Mouse (Mus musculus) retina, adult 2 months (tissue): Measurements from ENCODE around the gene Rab14.

ENCODE experiments used
- DNase-seq: peaks from one replicate; pipeline ENCODE4 v3.0.0-alpha.2; 2012; ENCODE audit warnings: low read depth, low spot score

The Rab14 gene

GRCm38 (mm10) chr2:35200898-35201668 lies at the start of gene Rab14:
Gene Rab14 (minus strand): TSS chr2:35201120.
- peak; percentile 98 for DNase-seq

GRCm38 (mm10) chr2:35247763-35248162 lies 46.8 kb upstream of the Rab14 start:
- DNase-seq, result no peak

GRCm38 (mm10) chr2:35244241-35244640 lies 43.3 kb upstream of the Rab14 start:
- DNase-seq, result no peak

GRCm38 (mm10) chr2:35235021-35235420 lies 34.1 kb upstream of the Rab14 start:
- DNase-seq, result no peak

- DNase-seq, result no peak
These were observed 33.0 kb upstream of the Rab14 start for GRCm38 (mm10) chr2:35233898-35234297.

- DNase-seq, result no peak
These were observed 31.9 kb upstream of the Rab14 start for GRCm38 (mm10) chr2:35232595-35233445.

- DNase-seq, result no peak
These were observed 31.0 kb upstream of the Rab14 start for GRCm38 (mm10) chr2:35231871-35232270.

- DNase-seq, result no peak
These were observed 29.3 kb upstream of the Rab14 start for GRCm38 (mm10) chr2:35230215-35230614.

GRCm38 (mm10) chr2:35228145-35228544 lies 27.2 kb upstream of the Rab14 start:
- DNase-seq, result no peak

GRCm38 (mm10) chr2:35224285-35224684 lies 23.4 kb upstream of the Rab14 start:
- no peak for DNase-seq

- DNase-seq, result no peak
These were observed 22.0 kb upstream of the Rab14 start for GRCm38 (mm10) chr2:35222822-35223391.

GRCm38 (mm10) chr2:35218736-35219135 lies 17.8 kb upstream of the Rab14 start:
- DNase-seq, result no peak

GRCm38 (mm10) chr2:35216701-35217100 lies 15.8 kb upstream of the Rab14 start:
- no peak for DNase-seq

GRCm38 (mm10) chr2:35215363-35215762 lies 14.4 kb upstream of the Rab14 start:
- no peak for DNase-seq

GRCm38 (mm10) chr2:35214881-35215358 lies 14.0 kb upstream of the Rab14 start:
- peak; percentile 30 for DNase-seq

- DNase-seq, result no peak
These were observed 12.5 kb upstream of the Rab14 start for GRCm38 (mm10) chr2:35213345-35213910.

- DNase-seq, result no peak
These were observed 10.8 kb upstream of the Rab14 start for GRCm38 (mm10) chr2:35211681-35212080.

- DNase-seq, result no peak
These were observed 8.2 kb upstream of the Rab14 start for GRCm38 (mm10) chr2:35208931-35209665.

GRCm38 (mm10) chr2:35208054-35208453 lies 7.1 kb upstream of the Rab14 start:
- no peak for DNase-seq

GRCm38 (mm10) chr2:35206761-35207160 lies 5.8 kb upstream of the Rab14 start:
- no peak for DNase-seq

- DNase-seq, result no peak
These were observed 2.8 kb upstream of the Rab14 start for GRCm38 (mm10) chr2:35203729-35204128.
